In the genomic region with DNA sequence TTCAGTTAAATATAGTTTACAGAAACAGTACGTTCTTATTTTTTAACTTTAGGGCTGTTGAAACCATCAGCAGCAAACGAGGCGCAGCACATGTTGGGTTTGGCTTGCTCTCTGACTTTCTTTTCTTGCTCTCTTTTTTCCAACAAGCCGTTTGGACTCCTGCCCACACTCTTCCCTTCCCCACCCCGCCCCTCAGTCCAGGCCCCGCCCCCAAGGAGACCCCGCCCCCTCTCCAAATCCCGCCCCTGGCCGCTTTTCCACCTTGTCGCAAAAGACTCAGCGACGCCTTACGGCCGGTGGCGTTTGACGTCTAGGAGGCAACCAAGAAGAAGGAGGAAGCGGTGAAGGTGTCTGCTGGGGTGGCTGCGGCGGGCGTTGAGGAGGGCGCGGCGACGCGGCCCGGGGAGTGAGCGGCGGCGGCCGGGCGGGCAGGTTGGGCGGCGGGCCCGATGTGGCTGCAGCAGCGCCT, we compare ENCODE assay signal across 7 mouse cellular contexts. TPM values are rescaled to one million over a fixed set of nuclear protein-coding genes. Genes with fewer than 3 reads are reported as not detected.
DNase-seq lines count a peak whose midpoint lies in the region; ATAC-seq and TF ChIP-seq lines count a peak whose summit lies in the region.

A gene (plus strand): TSS at position 320 of the 469 bp plus-strand sequence.

- H3K4me2 ChIP-seq in embryonic facial prominence, embryonic 12.5 days (replicated peaks): peak within 1 kb of the TSS; percentile 99
- H3K4me2 ChIP-seq in limb, embryonic 12.5 days: peak within 1 kb of the TSS; percentile 100
- H3K4me2 ChIP-seq in midbrain, embryonic 15.5 days: peak within 1 kb of the TSS; percentile 97

- H3K27me3 ChIP-seq in embryonic facial prominence, embryonic 12.5 days: no peaks in the 10 kb centered on the region
- no peaks in the 10 kb centered on the region for H3K27me3 ChIP-seq in limb, embryonic 12.5 days
- H3K27me3 ChIP-seq in midbrain, embryonic 15.5 days (replicated peaks): no peaks in the 10 kb centered on the region
- H3K27me3 ChIP-seq in spleen, adult 2 months (ENCODE audit: control insufficient read depth, insufficient read depth, low read length): no peaks in the 10 kb centered on the region

- DNase-seq in adrenal gland, postnatal 25 days: peak; percentile 86
- peak; percentile 99 for DNase-seq in heart, adult 11 months
- peak; percentile 86 for DNase-seq in kidney, adult 18-20 months
- peak; percentile 80 to 83 for DNase-seq in spleen, adult 2 months (ENCODE audit: low read depth in 1 of 2, low spot score in 2 of 2)

- no peak for TF ChIP-seq CTCF in spleen, adult 2 months (IDR thresholded peaks at IDR 0.05; ENCODE audit: extremely low read depth, insufficient read depth, insufficient read length, insufficient replicate concordance)

- under 1% methylated on average over 25 of the region's 35 CpGs for WGBS in embryonic facial prominence, embryonic 12.5 days
- WGBS in limb, embryonic 12.5 days: 3% methylated on average over 25 of the region's 35 CpGs
- WGBS in midbrain, embryonic 15.5 days: under 1% methylated on average over 29 of the region's 35 CpGs
- 2% methylated on average over 28 of the region's 35 CpGs for WGBS in spleen, adult 2 months

- H3K36me3 ChIP-seq in embryonic facial prominence, embryonic 12.5 days: peaks cover 24% of the 10 kb centered on the region
- H3K36me3 ChIP-seq in limb, embryonic 12.5 days: peaks cover 28% of the 10 kb centered on the region
- peaks cover 21% of the 10 kb centered on the region for H3K36me3 ChIP-seq in midbrain, embryonic 15.5 days (replicated peaks)
- peaks cover 10% of the 10 kb centered on the region for H3K36me3 ChIP-seq in spleen, adult 2 months (ENCODE audit: control insufficient read depth, insufficient read depth, low read length)

- H3K27ac ChIP-seq in embryonic facial prominence, embryonic 12.5 days: peak within 1 kb of the TSS; percentile 91
- H3K27ac ChIP-seq in limb, embryonic 12.5 days: peak within 1 kb of the TSS; percentile 89
- H3K27ac ChIP-seq in midbrain, embryonic 15.5 days: peak within 1 kb of the TSS; percentile 77
- H3K27ac ChIP-seq in spleen, adult 2 months (ENCODE audit: insufficient read depth, low read length): peak within 1 kb of the TSS; percentile 70

- peak; percentile 44 for ATAC-seq in embryonic facial prominence, embryonic 12.5 days (ENCODE audit: insufficient number of reproducible peaks, insufficient read depth, low FRiP score, low TSS enrichment)
- ATAC-seq in limb, embryonic 12.5 days (ENCODE audit: insufficient number of reproducible peaks, insufficient read depth, low FRiP score, low TSS enrichment, low read depth): peak; percentile 29; the same call in 1 of the 2 replicates
- peak; percentile 72 for ATAC-seq in midbrain, embryonic 15.5 days (replicated peaks)

- TF ChIP-seq POLR2A in spleen, adult 2 months (IDR thresholded peaks at IDR 0.05; ENCODE audit: low read depth, low read length): peak; percentile 80

- H3K4me1 ChIP-seq in embryonic facial prominence, embryonic 12.5 days: peaks cover 30% of the 10 kb centered on the region
- peaks cover 48% of the 10 kb centered on the region for H3K4me1 ChIP-seq in limb, embryonic 12.5 days (replicated peaks)
- H3K4me1 ChIP-seq in midbrain, embryonic 15.5 days: peaks cover 40% of the 10 kb centered on the region
- peaks cover 25% of the 10 kb centered on the region for H3K4me1 ChIP-seq in spleen, adult 2 months (ENCODE audit: control insufficient read depth, insufficient read depth, insufficient read length)

- H3K9ac ChIP-seq in embryonic facial prominence, embryonic 12.5 days: peak within 1 kb of the TSS; percentile 92
- peak within 1 kb of the TSS; percentile 91 for H3K9ac ChIP-seq in limb, embryonic 12.5 days (replicated peaks)
- H3K9ac ChIP-seq in midbrain, embryonic 15.5 days: peak within 1 kb of the TSS; percentile 79

- peak within 1 kb of the TSS; percentile 97 for H3K4me3 ChIP-seq in embryonic facial prominence, embryonic 12.5 days
- H3K4me3 ChIP-seq in limb, embryonic 12.5 days (replicated peaks): peak within 1 kb of the TSS; percentile 99
- peak within 1 kb of the TSS; percentile 72 for H3K4me3 ChIP-seq in midbrain, embryonic 15.5 days
- peak within 1 kb of the TSS; percentile 86 for H3K4me3 ChIP-seq in spleen, adult 2 months (ENCODE audit: extremely low read depth, insufficient read depth, insufficient read length)

- H3K9me3 ChIP-seq in embryonic facial prominence, embryonic 12.5 days: no peaks in the 10 kb centered on the region
- H3K9me3 ChIP-seq in limb, embryonic 12.5 days: no peaks in the 10 kb centered on the region
- no peaks in the 10 kb centered on the region for H3K9me3 ChIP-seq in midbrain, embryonic 15.5 days

RNA-seq across cellular contexts. Expression of the gene that starts here (rescaled TPM):
- total RNA-seq in adrenal gland, postnatal 25 days (2021): 44.6 and 50.5 TPM in 2 replicates
- 25.4 and 25.6 TPM in 2 replicates for polyA plus RNA-seq in embryonic facial prominence, embryonic 12.5 days (2016; fragmentation: Nextera tagmentation; extraction: Ambion mirVana)
- polyA plus RNA-seq in limb, embryonic 12.5 days (2016; fragmentation: Nextera tagmentation; extraction: Ambion mirVana): 23.5 and 26.0 TPM in 2 replicates
- 12.8 and 16.5 TPM in 2 replicates for polyA plus RNA-seq in midbrain, embryonic 15.5 days (2015; fragmentation: Nextera tagmentation; extraction: Ambion mirVana)
- 80.5 and 111 TPM in 2 replicates for polyA plus RNA-seq in spleen, adult 2 months (2012; rRNA removed)

Comparison
In these comparisons a context has a peak if more than half of its experiments do, and no peak if none do; other contexts are left out.
1. Peak in every context shown above with its lines: DNase-seq, ATAC-seq, H3K4me3 ChIP-seq and H3K27ac ChIP-seq.